Mouse (Mus musculus) kidney, adult 18-20 months (tissue): ENCODE measurements around the gene Mlxipl.

Experiments used
- DNase-seq: peaks from one replicate; pipeline ENCODE4 v3.0.0; 2021

Mlxipl gene

GRCm38 (mm10) chr5:135186621-135187348, 97.1 kb downstream of the Mlxipl start, which contains the start of gene Baz1b:
Baz1b (plus strand) TSS chr5:135187264.
- DNase-seq, result peak; percentile 97

- no peak for DNase-seq
Measured at GRCm38 (mm10) chr5:135187349-135188213, 97.9 kb downstream of the Mlxipl start.
